Mouse (Mus musculus): ENCODE measurements around the gene Dll3.

The Dll3 gene

DNA sequence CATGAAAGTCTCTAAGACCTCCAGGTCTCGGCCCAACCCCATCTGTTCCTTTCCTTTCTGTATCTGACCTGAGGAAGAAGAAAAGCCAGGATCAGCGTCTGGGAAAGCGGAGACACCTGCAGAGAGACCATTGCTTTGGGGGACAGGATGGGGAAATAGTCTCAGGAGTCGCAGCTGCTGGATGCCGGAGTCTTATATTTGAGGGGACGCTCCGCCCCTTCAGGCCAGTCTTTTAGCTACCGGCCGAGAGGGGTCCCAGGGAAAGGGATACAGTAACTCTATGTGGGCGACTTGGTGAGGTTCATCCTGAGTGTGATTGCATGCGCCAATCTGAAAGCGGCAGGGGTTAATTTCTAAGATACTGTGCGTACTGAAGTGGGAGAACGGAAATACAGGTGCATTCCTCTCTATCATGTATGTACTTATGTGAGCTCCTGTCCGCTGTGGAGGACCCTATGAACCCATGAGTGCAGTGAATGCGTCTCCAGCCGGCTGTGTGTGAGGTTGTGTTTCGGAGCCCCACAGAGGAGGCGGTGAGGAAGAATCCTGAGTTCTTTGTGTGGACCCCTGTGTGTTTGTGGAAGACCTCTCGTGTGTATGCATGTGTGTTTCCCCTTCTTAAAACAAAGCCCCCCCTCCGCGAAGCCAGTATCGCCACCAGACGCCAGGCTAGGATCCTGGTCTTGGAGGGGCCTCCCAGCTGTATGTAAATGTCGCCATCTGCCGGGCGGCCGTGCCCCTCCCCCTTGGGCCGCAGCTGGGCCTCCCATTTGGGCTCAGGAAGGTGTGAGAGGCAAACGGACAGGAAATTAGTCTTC, at the start of gene Dll3:
TSS of gene Dll3 (minus strand) at position 623 of the 818 bp plus-strand sequence.
- DNase-seq: peak; percentile 82 to 86

DNA sequence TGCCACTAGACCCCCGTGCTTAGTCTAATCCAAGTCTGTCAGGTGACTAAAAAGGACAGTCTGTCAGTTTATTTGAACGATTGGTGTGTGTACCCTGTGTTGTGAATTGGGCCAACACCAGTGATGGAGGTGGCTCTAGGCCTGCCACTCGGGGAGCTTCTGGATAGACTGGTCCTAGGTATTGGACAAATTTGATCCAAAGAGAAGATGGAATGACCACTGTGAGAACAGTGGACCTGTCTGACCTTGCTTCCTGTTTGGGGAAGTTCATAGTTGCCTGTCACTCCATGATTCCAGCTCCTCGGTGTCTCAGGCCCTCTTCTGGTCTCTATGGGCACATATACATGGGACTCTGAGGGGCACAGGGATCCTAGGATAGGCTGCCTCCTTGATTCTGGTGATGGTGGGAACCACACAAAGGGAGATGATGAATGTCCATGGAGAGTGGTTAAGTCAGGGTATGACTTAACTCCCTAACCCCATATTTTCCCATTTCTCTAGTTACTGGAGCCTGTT, 49.7 kb upstream of the Dll3 start:
- no peak for DNase-seq

DNA sequence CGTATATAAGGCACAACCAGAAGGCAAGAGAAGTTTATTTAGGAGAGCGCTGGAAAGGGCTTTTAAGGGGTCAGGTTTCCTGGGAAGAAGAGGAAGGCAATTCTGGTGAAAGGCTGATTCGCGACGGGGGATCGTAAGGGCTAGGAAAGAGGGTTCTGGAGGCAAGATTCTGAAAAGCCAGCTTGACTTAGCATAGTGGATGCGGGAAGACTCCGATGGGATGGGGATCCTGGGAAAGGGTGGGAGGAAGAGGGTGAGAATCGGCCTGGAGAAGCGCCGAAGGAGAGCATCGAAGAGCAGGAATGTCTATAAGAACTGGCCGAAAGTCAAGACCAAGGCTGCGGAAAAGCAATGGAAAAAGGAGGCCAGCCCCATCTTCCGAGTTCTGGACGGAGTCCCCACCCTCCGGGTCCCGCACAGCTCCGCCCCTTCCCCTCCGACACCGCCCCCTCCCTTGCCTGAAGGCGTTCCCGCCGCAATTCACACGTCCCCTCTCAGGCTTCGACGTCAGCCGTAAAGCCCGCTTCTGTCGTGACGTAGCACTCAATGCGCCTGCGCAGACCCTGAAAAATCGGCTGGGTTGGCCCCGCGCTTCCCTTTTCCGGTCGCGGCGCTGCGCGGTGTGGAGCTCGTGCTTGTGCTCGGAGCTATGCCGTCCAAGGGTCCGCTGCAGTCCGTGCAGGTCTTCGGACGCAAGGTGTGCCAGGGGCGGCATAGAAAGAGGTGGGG, 48.3 kb upstream of the Dll3 start, which contains the start of gene Rps16:
TSS of gene Rps16 (plus strand) at position 498 of the 729 bp plus-strand sequence.
- peak; percentile 99 for DNase-seq

DNA sequence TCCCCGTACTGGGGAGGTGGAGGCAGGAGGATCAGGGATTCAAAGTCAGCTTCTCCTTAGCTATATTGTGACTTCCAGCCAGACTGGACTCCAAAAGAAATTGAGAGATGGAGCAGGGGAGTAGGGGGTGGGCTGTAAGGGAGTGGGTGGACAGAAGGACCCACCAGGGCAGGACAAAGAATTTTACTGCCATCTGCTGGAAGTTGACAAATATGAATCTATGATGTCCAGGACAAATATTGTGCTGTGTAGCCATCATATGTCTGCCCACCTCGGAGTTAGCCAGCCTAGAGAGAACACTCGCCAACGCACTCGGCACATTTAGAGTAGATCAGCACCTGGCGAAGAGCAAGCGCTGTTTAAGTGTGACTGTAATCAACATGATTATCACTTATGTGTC, 46.6 kb upstream of the Dll3 start:
- DNase-seq: peak; percentile 55 to 68

DNA sequence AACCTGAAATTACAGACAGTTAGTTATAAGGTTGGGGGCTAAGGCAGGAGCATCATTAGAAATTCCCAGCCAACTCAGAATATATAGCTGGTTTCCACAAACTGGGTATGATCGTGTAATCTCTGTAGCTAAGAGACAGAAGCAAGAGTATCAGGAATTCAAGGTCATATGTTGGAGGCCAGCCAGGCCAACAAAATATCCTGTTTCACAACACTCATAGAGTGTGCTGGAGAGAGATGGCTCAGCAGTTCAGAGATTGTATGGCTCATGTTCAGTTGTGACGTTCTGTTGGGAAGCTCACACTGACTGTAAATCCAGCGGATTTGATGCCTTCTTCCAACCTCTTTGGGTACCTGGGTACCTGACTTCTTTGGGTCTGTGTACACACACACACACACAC, 45.7 kb upstream of the Dll3 start:
- DNase-seq: no peak

DNA sequence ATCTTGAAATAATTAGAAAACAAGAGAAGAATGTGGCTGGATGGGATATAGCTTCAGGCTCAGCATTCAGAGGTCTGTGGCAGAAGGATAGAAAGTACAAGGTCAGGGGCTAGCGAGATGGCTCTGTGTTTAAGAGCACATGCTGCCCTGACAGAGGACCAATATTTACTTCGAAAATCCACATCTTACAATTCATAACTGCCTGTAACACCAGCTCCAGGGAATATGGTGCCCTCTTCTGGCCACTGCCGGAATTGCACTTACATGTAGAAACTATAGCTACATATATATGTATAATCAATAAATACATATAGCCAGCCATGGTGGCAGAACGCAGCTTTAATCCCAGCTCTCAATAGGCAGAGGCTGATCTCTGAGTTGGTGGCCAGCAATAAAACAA, 42.6 kb upstream of the Dll3 start:
- DNase-seq: peak; percentile 82 to 85

DNA sequence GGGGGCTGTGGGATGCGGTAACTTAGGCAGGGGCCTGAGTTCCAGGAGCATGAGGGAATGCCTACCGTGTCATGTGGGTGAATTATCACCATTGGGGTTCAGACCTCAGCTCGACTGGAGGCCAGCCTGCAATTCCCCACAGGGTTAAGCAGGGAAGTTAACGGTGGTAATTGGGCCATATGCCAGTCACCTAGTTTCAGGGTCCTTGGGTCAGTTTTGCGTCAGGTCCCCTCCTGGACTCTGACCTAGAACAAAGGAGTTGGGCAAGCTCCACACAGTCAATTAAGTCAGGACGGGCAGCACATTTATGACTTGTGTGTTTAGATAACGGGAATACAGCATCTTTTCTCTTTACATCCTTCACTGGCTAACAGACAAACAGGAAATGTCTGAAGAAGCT, 39.3 kb upstream of the Dll3 start:
- DNase-seq: no peak

DNA sequence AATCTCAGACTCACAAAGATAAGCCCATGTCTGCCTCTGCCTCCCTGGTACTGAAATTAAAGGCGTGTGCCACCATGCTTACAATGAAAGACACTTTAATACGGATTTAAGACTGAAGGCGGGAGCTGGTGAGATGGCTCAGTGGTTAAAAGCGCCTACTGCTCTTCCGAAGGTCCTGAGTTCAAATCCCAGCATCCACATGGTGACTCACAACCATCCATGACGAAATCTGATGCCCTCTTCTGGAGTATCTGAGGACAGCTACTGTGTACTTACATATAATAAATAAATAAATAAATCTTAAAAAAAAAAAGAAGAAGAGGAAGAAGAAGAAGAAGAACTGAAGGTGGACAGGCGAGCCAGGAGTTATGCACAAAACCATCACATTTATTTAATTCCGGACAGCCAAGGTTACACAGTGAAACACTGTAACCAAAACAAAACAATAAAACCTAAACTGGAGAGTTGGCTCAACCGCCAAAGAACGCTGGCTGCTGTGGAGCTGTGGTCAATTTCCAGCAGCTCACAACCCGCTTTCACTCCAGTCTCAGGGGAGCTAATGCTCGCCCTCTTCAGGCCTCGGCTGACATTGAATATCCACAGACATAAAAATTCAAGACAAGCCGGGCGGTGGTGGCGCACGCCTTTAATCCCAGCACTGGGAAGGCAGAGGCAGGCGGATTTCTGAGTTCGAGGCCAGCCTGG, 37.3 kb upstream of the Dll3 start:
- peak; percentile 57 to 62 for DNase-seq

DNA sequence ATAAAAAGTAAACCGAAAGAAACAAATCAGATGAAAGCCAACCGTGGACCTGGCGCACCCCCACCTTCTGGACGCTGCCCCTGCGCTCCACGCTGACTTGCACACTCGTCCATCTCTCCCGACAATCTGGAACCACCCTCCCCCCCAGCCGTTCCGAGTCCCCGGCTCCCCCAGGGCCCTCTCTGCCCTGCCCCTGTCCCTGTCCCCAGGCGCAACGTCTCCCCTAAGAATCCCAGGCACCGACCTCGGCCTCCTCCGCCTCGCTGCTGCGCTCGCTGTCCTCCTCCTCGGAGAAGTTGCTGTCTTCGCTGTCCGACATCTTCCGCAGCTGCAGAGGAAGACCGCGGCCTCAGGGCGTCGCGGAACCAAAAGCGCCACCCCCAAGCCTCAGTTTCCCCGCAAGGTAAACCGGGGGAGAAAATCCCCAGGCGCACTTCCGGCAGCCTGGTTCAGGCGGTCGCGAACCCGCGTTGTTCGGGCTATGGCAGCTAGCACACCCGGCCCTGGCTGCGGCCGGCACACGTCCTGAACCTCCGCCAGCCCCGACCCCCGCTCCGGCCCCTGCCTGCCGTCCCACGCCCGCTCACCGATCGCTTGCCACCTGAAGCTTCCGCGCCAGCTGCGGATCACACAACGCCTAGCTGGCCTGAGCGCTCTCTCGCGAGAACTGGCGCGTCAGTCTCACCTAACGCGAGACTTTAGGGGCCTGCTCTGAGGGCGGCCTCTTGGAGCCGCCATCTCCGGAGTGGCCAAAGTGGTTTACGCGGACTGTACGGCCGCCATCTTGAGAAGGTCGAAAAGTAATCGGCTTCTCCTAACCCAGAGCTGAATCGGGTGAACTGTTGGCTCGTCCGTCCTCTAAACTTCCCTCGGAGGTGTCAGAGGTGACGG, 36.3 kb upstream of the Dll3 start, which contains the start of gene Supt5:
TSS of gene Supt5 (minus strand) at position 639 of the 891 bp plus-strand sequence.
- peak; percentile 97 to 98 for DNase-seq

DNA sequence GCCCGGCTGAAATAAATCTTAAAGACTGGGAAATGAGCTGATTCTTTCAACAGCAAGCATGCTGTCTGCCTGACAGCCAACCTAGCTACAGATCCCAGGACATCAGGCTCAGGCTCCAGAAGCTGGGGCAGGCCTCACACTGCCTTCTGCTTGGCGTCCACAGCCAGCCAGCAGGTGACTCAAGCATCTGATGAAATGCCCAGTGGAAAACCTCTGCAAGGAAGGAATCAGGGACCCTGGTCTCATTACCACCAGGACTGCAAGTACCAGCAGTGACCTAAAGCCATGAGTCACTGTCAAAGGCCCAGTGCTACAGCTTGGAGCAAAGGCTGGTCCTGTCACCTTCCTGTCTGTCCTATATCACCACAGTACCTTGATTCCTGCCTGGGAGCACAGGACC, 33.4 kb upstream of the Dll3 start:
- DNase-seq: no peak

DNA sequence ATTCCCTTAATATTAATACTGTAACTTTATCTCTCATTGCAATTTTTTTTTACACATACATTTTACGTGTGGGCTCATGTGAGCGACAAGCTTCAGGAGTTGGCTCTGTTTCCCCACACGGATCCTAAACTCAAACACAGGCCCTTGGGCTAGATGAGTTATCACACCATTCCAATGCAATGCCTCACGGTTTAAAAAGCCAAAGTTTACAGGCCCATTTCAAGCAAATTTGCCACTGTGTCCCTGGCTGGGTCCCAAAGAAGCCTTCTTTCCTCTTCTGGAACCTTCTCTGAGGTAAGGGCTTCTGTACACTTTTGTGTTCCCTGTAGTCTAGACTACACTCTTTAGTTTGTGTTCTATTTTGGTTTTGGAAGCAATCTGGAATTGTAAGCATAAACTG, 32.5 kb upstream of the Dll3 start:
- DNase-seq: no peak

DNA sequence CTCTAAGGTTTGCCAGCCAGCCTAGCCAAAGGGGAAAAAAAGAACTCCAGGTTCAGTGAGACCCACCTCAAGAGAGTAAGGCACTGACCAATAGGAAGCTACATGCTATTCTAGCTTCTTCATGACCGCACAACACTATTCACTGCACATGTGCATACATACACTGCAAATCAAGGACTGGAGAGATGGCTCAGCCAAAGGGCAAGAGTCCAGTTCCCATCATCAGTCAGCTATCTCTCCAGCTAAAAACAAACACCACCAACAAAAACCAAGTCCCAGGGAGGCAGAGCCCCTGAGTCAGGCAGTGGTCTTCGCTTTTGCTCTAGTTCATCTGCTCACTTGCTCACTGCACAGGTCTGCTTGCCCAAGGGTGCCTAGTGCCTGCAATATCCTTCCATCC, 26.2 kb upstream of the Dll3 start:
- DNase-seq: no peak

DNA sequence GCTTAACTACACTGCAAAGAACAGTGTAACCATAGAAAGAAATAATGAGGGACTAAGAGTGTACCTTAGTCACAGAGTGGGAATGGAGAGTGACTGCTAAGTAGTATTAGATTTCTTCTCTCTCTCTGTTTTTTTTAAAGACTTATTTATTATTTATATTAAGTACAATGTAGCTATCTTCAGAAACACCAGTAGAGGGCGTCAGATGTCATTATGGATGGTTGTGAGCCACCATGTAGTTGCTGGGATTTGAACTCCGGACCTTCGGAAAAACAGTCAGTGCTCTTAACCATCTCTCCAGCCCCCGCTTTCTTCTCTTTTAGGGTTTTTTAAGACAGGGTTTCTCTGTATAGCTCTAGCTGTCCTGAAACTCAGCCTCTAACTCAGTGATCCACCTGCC, 24.4 kb upstream of the Dll3 start:
- no peak for DNase-seq

DNA sequence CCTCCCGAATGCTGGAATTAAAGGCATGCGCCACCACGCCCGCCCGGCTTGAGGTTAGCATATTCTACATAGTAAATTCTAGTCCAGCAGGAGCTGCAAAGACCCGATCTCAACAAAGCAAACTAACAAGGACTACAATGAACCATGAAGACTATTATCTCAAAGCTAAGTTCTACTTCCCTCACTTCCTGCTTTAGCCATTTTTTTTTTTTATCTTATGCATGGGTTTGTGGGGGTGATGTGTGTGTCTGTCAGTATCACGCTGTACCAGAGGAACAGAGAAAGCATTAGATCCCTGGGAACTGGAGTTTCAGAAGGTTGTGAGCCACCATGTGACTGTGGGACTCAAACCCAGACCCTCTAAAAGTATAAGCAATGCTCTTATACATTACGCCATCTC, 23.3 kb upstream of the Dll3 start:
- no peak for DNase-seq

DNA sequence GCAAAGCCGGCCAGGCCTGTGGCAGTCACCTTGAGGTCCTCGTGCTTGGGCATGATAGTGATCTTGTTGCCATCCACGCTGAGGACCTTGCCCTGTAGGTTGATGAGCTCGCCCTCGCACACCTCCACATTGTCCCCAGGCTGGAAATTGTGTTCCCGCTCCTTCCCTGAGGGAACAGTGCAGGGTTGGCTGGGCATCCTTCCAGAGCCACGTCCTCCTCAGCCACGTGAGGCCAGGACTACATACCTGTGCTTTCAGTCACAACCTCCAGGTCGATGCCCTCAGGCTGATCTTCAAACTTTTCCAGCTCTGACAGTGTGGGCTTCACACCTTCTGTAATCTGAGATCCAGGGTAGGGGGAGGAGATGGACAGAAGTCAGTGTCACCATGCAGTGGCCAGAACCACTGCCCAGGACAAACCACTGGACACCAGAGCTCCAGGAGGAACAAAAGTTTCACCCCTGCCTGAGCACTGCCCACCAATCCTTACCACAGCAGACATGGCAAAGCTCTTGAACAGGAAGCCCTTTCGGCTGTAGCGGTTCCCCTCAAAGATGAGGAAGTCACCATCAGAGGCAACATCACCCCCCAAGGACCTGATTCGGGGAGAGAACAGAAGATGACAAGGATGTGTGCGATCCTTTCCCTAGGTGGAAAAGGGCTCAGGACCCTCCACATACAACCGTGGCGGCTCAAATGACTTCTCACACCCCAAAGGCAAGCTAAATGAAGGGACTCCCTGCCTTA, 20.1 kb upstream of the Dll3 start:
- no peak for DNase-seq

DNA sequence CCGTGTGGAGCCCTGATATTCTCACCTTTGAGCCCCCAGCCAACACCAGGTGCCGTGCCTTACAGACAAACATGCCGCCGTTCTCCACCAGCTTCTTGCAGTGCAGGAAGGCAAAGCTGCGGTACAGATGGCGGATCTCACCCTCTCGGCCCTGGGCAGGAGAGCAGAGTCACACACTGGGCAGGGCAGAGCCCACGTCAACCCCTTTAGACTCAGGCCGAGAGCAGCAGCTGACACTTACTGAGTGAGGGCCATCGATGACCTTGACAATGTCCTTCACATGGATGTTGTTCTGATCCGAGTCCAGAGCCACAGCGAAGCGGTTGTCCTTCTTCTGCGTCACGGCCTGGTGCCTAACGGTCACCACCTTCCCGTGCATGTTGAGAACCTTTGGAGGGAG, 16.7 kb upstream of the Dll3 start:
- DNase-seq: no peak

DNA sequence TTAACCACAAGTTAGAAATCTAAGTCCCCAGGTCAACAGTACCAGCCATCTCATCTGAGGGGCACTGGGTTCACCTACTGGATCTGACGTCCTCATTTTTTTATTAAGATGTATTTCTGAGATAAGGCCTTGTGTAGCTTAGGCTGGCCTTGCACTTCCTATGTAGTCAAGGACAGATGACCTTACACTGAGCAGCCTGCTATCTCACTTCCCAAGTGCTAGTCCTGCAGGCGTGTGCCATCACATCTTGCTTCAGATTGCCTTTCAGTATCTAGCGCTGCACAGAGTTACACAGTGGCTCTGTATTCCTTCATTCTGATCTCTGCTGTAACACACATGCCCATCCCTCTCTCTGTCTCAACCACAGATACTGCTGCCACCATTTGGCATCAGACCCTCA, 16.0 kb upstream of the Dll3 start:
- DNase-seq: no peak

DNA sequence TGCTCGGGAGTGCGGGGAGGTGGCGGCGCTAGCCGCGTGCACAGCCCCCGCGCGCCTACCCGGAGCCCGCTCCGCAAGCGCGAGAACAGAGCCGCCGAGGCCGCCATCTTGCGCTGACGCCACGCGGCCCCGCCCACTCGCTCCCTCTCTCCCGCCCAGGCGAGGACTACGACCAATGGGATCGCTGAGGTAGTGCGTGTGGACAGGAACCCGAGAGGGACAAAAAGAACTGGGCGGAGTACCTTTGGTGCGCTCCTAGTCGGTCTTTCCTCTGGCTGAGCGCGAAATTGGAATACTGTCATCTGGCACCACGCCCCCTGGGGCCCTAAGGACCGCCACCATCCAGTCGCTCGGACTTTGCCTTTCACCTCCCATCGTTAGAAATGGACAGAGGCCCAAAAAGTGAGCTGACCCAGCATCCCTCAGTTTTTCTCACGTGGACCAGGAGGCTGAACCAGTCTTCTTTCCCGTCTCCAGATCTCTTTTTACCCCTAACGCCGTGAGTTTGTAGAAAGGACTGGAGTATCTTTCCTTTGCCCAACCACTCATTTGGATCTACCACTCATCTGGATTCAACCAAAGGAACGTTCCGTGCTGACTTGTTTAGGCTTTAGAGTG, 10.0 kb upstream of the Dll3 start, which contains the start of gene Timm50:
TSS of gene Timm50 (minus strand) at position 147 of the 618 bp plus-strand sequence.
- peak; percentile 99 for DNase-seq

DNA sequence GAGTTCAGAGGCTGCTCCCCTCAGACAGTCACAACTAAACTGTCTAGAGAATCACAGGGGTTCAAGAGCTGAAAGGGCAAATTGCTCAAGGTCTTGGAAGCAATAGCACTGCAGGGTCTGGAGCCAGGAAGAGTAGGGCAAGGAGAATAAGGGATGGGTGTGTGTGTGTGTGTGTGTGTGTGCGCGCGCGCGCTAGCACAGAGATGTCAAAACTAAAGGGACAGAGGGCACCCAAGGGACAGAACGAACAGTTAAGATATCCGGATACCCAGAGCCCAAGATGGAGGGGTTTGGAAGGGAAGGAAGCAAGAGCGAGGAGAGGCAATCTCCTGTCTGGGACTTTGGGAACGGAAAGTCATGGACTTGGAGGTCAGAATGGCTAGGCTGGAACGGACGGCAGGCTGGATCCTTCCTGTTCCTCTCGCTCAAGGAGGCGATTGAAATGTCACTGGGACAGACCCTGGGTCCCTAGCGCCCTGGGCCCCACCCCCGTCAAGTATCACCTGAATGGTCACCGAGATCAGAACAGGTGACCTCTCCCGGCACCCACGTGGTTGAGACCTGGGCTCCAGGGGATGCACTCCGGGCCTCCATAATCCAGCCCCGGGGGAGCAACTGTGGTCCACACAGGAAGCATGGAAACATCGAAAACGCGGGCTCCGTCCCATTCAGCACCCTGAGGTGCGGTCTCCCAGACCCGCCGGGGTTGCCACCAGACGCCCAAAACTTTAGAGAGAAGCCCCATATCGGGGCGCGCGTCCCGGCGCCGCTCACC, 9.3 kb upstream of the Dll3 start:
- DNase-seq: peak in 1 of 2 experiments; percentile 62

DNA sequence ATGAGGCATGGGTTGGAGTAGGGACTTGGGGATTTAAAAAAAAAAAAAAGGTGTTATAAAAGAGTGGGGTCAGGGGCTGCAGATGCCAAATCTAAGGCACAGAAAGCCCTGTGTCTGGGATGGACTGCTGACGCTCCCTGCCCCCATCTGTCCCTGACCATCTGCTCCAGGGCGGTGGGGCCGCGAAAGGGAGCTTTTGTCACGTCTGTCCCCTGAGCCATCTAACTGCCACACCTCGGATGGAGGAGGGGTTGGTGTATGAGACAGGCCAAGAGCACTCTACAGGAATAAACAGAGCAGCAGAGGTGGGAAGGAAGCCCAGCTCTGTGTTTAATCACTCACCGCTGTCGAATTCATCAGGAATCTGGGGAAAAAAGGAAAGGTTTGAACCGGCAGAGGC, 7.7 kb upstream of the Dll3 start:
- peak; percentile 70 to 85 for DNase-seq

Measured in cerebellum, postnatal 10 days (tissue).